Mouse (Mus musculus) spleen, adult 2 months (tissue): Measurements from ENCODE around the gene Gm17606.

Source experiments
- CTCF ChIP-seq: fragments of 200-500 bp; IDR thresholded peaks from 2 replicates; pipeline ENCODE4 v1.5.1; 2011; ENCODE audit warnings: mild to moderate bottlenecking, inconsistent platforms; ENCODE audit not compliant: insufficient read depth, insufficient read length, insufficient replicate concordance; ENCODE audit errors: extremely low read depth
- POLR2A ChIP-seq: fragments of 200-500 bp; IDR thresholded peaks from 2 replicates; pipeline ENCODE4 v1.6.1; 2011; ENCODE audit warnings: low read depth, low read length, inconsistent platforms

DNA sequence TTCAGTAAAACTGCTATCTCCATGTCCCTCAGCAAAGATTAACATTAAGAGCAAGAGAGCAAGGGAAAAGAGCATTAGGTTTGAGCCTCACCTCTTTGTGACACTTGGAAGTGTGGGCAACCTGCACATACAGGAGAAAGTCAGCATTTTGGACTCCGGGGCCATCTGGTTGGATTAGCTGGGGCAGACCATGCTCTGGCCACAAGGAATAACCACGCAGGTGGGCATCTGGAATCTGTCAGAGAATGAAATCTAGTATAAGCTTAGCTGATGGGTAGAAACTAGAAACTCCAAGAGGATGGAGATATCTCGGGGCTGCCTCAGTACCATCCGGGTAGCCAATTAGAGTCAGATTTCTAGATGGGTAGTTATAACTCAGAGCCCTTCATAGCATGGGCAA is 56.0 kb downstream of the Gm17606 start:
- TF ChIP-seq CTCF, result no peak
- TF ChIP-seq POLR2A, result no peak
